In genomic region chr8:81358108-81358507, GRCm38 (mm10) we compare ENCODE assay signal across 26 mouse cellular contexts. TPM values are rescaled to one million over a fixed set of nuclear protein-coding genes. Genes with fewer than 3 reads are reported as not detected.
DNase-seq lines count a peak whose midpoint lies in the region; ATAC-seq and TF ChIP-seq lines count a peak whose summit lies in the region.
"Had no signal": no experiment of that assay in that cellular context is flagged by ENCODE, and none has a peak within 500 bp of the region (broad histone marks: within the 10 kb centered on the region; RNA-seq: fewer than 3 reads in every experiment).

No protein-coding gene starts in this region.

- H3K9me3 ChIP-seq in embryonic facial prominence, embryonic 14.5 days (ENCODE audit: control insufficient read depth, low read length): no peaks in the 10 kb centered on the region
- no peaks in the 10 kb centered on the region for H3K9me3 ChIP-seq in embryonic facial prominence, embryonic 10.5 days
- no peaks in the 10 kb centered on the region for H3K9me3 ChIP-seq in kidney, postnatal 0 days (replicated peaks; ENCODE audit: low read length)
- no peaks in the 10 kb centered on the region for H3K9me3 ChIP-seq in kidney, embryonic 16.5 days (ENCODE audit: low read length)
- H3K9me3 ChIP-seq: embryonic facial prominence, embryonic 13.5 days; forebrain, embryonic 10.5 days; forebrain, embryonic 12.5 days; G1E had no signal

- 71% methylated on average over 6 of the region's 6 CpGs for WGBS in embryonic facial prominence, embryonic 14.5 days
- WGBS in embryonic facial prominence, embryonic 10.5 days: 88% methylated on average over 6 of the region's 6 CpGs
- WGBS in kidney, postnatal 0 days: 75% methylated on average over 6 of the region's 6 CpGs
- 77% methylated on average over 6 of the region's 6 CpGs for WGBS in kidney, embryonic 16.5 days

- no peak overlapping the region for H3K27ac ChIP-seq in embryonic facial prominence, embryonic 14.5 days (replicated peaks; ENCODE audit: low read depth, low read length)
- no peak overlapping the region for H3K27ac ChIP-seq in embryonic facial prominence, embryonic 10.5 days (replicated peaks)
- H3K27ac ChIP-seq in kidney, postnatal 0 days: no peak overlapping the region
- H3K27ac ChIP-seq in kidney, embryonic 16.5 days (ENCODE audit: low read length): no peak overlapping the region
- H3K27ac ChIP-seq: embryonic facial prominence, embryonic 13.5 days; forebrain, embryonic 10.5 days; forebrain, embryonic 12.5 days had no signal

- H3K27me3 ChIP-seq in embryonic facial prominence, embryonic 14.5 days (replicated peaks; ENCODE audit: control insufficient read depth, insufficient read depth, low read length): no peaks in the 10 kb centered on the region
- H3K27me3 ChIP-seq in embryonic facial prominence, embryonic 10.5 days (replicated peaks; ENCODE audit: low read depth, poor library complexity, severe bottlenecking): no peaks in the 10 kb centered on the region
- H3K27me3 ChIP-seq in kidney, postnatal 0 days (ENCODE audit: insufficient read depth, low read length): no peaks in the 10 kb centered on the region
- H3K27me3 ChIP-seq in kidney, embryonic 16.5 days (ENCODE audit: insufficient read depth, low read length): no peaks in the 10 kb centered on the region
- H3K27me3 ChIP-seq: CH12.LX; embryonic facial prominence, embryonic 13.5 days; forebrain, embryonic 12.5 days; Patski had no signal

- H3K4me2 ChIP-seq in embryonic facial prominence, embryonic 14.5 days (ENCODE audit: low read depth, low read length): no peak overlapping the region
- no peak overlapping the region for H3K4me2 ChIP-seq in kidney, postnatal 0 days (ENCODE audit: low read length)
- H3K4me2 ChIP-seq in kidney, embryonic 16.5 days (replicated peaks; ENCODE audit: low read depth, low read length): no peak overlapping the region
- H3K4me2 ChIP-seq: embryonic facial prominence, embryonic 13.5 days; forebrain, embryonic 12.5 days had no signal

- ATAC-seq in embryonic facial prominence, embryonic 14.5 days (ENCODE audit: low read depth): no peak
- no peak for ATAC-seq in kidney, postnatal 0 days (replicated peaks; ENCODE audit: low FRiP score, low read depth)
- ATAC-seq in kidney, embryonic 16.5 days (ENCODE audit: low FRiP score, low TSS enrichment): no peak
- ATAC-seq: activated CD4-positive, CD25-positive, alpha-beta regulatory T cell, adult 4 months; CD4-positive, CD25-positive, alpha-beta regulatory T cell, adult 4 months; forebrain, embryonic 14.5 days; Patski had no signal

- peak; percentile 41 for DNase-seq in embryonic facial prominence, embryonic 14.5 days (ENCODE audit: low spot score)
- DNase-seq in embryonic facial prominence, embryonic 10.5 days (ENCODE audit: low spot score): no peak
- DNase-seq in kidney, postnatal 0 days (ENCODE audit: low spot score): peak; percentile 42
- DNase-seq in brain, adult 2 months (ENCODE audit: low read depth, low spot score): peak; percentile 58
- DNase-seq in telencephalon, adult 2 months (ENCODE audit: low read depth, low spot score): peak; percentile 58
- DNase-seq in cerebellum, postnatal 14 days: no peak
- DNase-seq: adrenal gland, adult 8-10 months; adrenal gland, postnatal 14 days; adrenal gland, postnatal 36 days; B cell, adult 2 months; cerebellum, adult 11 months; cerebellum, adult 18-20 months; cerebellum, adult 8-10 months; cerebellum, adult 9-11 months; cerebellum, postnatal 25 days had no signal

- TF ChIP-seq CTCF in kidney, postnatal 0 days (IDR thresholded peaks at IDR 0.05; ENCODE audit: low read depth): no peak

- no peak overlapping the region for H3K4me3 ChIP-seq in embryonic facial prominence, embryonic 14.5 days (ENCODE audit: low read depth, low read length)
- no peak overlapping the region for H3K4me3 ChIP-seq in embryonic facial prominence, embryonic 10.5 days
- no peak overlapping the region for H3K4me3 ChIP-seq in kidney, postnatal 0 days (replicated peaks; ENCODE audit: low read depth, low read length)
- H3K4me3 ChIP-seq in kidney, embryonic 16.5 days (ENCODE audit: low read length): no peak overlapping the region
- H3K4me3 ChIP-seq: embryonic facial prominence, embryonic 13.5 days; erythroblast, embryonic 14.5 days; forebrain, embryonic 10.5 days; forebrain, embryonic 12.5 days had no signal

- no peak overlapping the region for H3K9ac ChIP-seq in embryonic facial prominence, embryonic 14.5 days (ENCODE audit: low read depth, low read length)
- no peak overlapping the region for H3K9ac ChIP-seq in kidney, postnatal 0 days (ENCODE audit: low read depth, low read length)
- H3K9ac ChIP-seq in kidney, embryonic 16.5 days (replicated peaks; ENCODE audit: low read length): no peak overlapping the region
- H3K9ac ChIP-seq: embryonic facial prominence, embryonic 13.5 days; forebrain, embryonic 12.5 days had no signal

- no peaks in the 10 kb centered on the region for H3K4me1 ChIP-seq in embryonic facial prominence, embryonic 14.5 days (ENCODE audit: control insufficient read depth, insufficient read depth, low read length)
- H3K4me1 ChIP-seq in embryonic facial prominence, embryonic 10.5 days: no peaks in the 10 kb centered on the region
- H3K4me1 ChIP-seq in kidney, postnatal 0 days (replicated peaks; ENCODE audit: insufficient read depth, low read length): no peaks in the 10 kb centered on the region
- no peaks in the 10 kb centered on the region; the same call in 1 of the 2 replicates for H3K4me1 ChIP-seq in kidney, embryonic 16.5 days (ENCODE audit: insufficient read depth, low read length)
- H3K4me1 ChIP-seq: embryonic facial prominence, embryonic 13.5 days; forebrain, embryonic 10.5 days; forebrain, embryonic 12.5 days had no signal

- H3K36me3 ChIP-seq in embryonic facial prominence, embryonic 14.5 days (ENCODE audit: control insufficient read depth, insufficient read depth, low read length): no peaks in the 10 kb centered on the region
- H3K36me3 ChIP-seq in embryonic facial prominence, embryonic 10.5 days (replicated peaks): no peaks in the 10 kb centered on the region
- no peaks in the 10 kb centered on the region for H3K36me3 ChIP-seq in kidney, postnatal 0 days (ENCODE audit: insufficient read depth, low read length)
- H3K36me3 ChIP-seq in kidney, embryonic 16.5 days (ENCODE audit: insufficient read depth, low read length): no peaks in the 10 kb centered on the region
- H3K36me3 ChIP-seq: embryonic facial prominence, embryonic 13.5 days; forebrain, embryonic 10.5 days; forebrain, embryonic 12.5 days; G1E had no signal

RNA-seq across cellular contexts. Expression of gene Inpp4b, which starts 15.8 kb away (rescaled TPM):
- 14.9 and 16.6 TPM in 2 replicates for polyA plus RNA-seq in embryonic facial prominence, embryonic 14.5 days (2014; fragmentation: Nextera tagmentation; extraction: Ambion mirVana)
- 10.8 and 12.4 TPM in 2 replicates for polyA plus RNA-seq in embryonic facial prominence, embryonic 10.5 days (2016; fragmentation: Nextera tagmentation; extraction: Ambion mirVana)
- polyA plus RNA-seq in kidney, postnatal 0 days (2015; fragmentation: Nextera tagmentation; extraction: Ambion mirVana): 8.1 and 9.1 TPM in 2 replicates
- polyA plus RNA-seq in kidney, embryonic 16.5 days (2015; fragmentation: Nextera tagmentation; extraction: Ambion mirVana): 11.0 and 14.0 TPM in 2 replicates
- polyA plus RNA-seq: erythroblast, embryonic 14.5 days had no signal

Comparison
In these comparisons a context has a peak if more than half of its experiments do, and no peak if none do; other contexts are left out.
1. DNase-seq: peak in embryonic facial prominence, embryonic 14.5 days (single experiment), kidney, postnatal 0 days (single experiment), brain, adult 2 months (single experiment) and telencephalon, adult 2 months (single experiment); none in embryonic facial prominence, embryonic 10.5 days (single experiment) and cerebellum, postnatal 14 days (0 of 2).